Mouse (Mus musculus) embryo, embryonic 9.5 days (tissue): ENCODE results near the gene Sstr2.
"Not testable (repeated sequence)": the region's sequence is repeated elsewhere in the genome, so short reads cannot be mapped to it uniquely, and the experiment has no call there.

Experiments
- DNase-seq: peaks from one replicate; pipeline ENCODE4 v3.0.0-alpha.2; 2017; ENCODE audit errors: extremely low spot score

The Sstr2 gene

DNA sequence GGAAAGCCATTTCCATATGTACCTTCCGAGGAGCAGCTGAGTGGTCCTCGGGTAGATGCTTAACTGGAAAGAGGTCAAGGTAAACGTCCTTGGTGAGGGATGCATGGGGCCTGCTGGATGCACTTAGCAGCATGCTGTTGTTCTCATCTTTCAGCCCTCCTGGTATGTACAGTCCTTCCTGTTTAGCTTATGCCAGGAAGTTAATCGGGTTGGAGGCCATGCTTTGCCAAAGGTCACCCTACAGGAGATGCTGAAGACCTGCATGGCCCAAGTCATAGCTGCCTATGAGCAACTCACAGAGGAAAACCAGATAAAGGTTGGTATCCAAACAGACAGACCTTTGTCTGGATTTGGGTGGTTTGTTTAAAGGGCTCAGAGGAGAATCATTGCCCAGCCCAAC lies 38.1 kb downstream of the Sstr2 start:
- DNase-seq, result no peak

DNA sequence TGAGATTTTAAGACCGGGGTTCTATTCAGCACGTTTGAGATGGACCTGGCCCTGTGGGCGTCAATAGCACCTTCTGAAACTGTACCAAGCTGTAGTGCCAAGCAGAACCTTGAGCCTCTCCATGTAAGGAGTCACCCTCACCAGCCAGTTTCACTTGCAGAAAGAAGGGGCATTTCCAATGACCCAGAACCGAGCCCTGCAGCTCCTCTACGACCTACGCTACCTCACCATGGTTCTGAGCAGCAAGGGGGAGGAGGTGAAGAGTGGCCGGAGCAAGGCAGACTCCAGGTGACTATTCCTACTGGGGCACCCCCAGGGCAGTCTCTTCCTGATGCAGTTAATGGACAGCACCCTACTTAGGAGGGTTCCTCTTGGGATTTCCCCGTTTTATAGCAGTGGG lies 39.2 kb downstream of the Sstr2 start:
- no peak for DNase-seq

DNA sequence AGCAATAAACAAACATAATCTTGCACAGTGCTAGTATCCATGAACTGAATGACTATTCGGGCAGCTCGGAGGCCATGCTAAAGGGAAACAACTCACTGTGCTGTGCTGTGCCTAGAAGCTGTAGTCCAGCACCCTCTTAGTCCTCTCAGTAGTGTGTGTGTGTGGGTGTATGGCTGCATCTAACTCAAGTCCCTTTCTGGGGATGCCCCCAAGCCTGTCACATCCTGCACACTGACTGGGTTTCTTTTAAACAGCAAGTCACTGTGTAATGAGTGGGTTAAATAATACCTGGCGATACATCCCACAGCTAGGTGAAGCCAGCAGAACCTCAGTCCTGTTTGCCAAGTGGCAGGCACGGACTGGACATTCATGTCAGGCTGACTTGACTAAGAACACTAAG lies 39.6 kb downstream of the Sstr2 start:
- DNase-seq, result no peak

DNA sequence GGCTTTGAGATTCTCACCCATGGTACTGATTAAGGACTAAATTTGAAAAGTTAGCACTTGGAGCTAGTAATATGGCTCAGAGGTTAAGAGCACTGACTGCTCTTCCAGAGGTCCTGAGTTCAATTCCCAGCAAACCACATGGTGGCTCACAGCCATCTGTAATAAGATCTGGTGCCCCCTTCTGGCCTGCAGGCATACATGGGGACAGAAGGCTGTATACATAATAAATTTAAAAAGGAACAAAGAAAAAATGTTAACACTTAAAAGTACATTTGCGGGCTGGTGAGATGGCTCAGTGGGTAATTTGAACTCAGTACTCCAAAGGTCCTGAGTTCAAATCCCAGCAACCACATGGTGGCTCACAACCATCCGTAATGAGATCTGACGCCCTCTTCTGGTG lies 41.1 kb downstream of the Sstr2 start:
- DNase-seq, result not testable (repeated sequence)

DNA sequence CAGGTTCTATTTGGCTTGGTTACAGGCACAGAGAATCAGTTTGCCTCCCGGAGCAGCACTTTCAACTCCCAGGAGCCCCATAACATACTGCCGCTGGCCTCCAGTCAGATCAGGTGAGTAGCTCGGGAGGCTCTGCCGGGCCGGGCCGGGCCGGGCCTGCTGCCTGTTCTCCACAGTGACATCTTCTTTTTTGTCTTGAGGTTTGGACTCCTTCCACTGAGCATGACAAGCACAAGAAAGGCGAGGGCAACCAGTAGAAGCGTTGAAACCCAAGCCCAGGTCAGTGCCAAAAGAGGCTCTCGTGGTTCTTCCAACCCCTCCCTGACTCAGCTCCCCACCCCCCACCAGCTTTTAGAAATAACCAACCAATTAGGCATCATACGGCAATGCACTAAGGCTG lies 41.8 kb downstream of the Sstr2 start:
- no peak for DNase-seq

DNA sequence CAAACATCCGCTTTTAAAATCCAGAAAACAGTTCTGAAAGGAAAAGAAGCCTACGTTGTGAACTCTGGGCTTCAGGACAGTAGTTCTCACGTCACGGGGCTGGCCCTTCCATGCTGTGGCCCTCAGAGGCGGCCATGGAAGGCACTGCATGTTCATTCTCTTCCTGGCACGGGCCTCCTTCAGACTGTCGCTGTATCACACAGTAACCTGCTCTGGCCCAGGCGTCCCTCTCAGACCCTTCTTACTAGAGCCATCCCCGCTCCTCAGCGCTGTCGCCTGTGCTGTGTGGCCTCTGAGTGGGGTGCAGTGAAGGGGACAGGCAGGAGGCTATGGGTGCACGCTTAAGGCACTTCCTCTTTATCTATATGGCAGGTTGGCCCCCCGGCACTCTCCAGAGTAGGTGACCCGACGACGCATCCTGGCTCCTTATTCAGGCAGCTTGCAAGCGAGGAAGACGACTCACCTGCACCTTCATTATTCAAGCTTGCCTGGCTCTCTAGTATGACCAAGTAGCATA lies 42.8 kb downstream of the Sstr2 start:
- DNase-seq, result no peak

DNA sequence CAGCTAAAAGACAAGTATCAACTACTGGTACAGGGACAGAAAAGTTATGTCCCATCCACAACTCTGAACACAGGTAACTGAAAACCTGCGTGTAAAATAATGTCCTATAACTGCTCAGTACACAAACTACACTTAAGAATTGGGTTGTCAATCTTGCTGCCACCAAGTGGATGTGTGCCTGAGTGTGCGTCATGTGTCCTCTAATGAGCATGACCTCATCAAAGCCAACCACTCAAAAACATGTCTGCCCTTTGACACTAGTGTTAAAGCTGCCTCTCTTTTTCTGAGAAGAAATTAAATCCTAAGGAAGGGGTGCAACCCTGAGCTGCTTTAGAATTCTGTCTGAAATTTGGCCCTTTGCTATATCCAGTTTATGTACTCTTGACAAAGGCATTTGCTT lies 45.1 kb downstream of the Sstr2 start:
- no peak for DNase-seq

DNA sequence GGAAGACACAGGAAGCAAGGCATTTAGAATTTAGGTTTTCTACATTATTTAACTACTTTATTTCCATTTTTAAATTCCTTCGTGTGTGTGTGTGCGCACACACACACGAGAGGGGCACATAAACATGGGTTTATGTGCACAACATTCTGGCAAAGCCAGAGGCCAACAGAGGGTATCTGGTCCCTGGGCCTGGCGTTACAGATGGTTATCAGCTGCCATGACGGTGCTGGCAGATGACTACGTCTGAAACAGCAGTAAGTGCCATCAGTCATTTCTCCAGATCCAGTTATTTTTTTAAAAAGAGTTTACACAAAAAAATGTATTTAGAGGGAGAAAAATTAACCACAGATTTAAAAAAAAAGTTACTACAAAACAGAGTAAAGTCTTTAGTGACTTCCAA lies 47.1 kb downstream of the Sstr2 start:
- DNase-seq, result no peak

DNA sequence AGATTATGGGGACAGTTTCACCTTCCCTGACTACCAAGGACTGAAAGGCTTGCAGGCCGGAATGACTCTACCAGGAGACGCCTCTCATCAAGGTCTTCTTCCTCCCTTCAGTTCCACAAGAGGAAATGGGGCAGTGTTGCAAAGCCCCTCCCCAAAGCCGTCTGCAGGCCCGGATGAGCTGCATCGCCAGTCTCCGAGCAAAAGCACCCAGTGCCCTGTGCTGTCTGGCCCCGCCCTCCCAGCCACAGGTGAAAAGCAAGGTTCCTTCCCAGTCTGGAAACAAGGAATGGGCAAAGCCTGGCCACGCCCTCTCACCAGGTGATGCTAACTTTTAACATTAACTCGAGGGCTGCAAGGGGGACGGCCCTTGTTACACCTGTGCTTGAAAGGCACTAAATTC lies 47.5 kb downstream of the Sstr2 start:
- no peak for DNase-seq

DNA sequence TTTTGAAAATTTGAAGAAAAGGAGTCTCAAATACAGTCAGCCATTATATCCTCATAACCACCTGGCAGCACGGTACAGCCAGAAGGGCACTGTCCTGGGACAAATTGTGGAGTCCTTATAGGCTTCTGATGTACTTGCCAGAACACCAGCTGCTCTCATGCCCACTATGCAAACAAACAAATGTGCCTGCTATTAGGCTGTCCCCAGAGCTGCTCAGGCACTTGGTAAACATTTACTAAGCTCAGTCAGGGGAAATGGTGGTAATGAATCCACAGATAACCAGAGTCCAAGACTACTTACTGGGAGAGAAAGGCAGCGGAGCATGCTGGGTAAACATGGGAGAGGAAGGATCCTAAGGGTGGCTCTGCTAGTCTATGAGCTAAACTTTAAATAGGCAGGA lies 48.0 kb downstream of the Sstr2 start:
- DNase-seq, result no peak

DNA sequence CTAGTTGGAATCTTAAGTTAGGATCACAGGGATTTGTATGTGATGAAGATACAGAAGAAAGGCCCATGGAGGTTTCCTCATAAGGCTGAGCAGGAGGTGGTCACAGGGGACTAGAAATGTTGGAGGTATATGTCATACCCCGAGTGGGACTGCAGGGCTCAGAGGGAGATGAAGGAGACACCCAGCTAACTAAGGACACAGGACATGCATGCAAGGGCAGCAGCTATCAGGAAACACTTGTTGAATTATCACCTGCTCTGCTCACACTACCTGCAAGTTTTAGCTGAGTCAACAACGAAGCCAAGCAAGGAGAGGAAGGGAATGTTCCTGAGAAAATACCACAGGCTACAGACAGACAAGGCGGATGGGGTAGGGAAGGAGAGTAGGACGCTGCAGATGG lies 48.6 kb downstream of the Sstr2 start:
- DNase-seq, result no peak

DNA sequence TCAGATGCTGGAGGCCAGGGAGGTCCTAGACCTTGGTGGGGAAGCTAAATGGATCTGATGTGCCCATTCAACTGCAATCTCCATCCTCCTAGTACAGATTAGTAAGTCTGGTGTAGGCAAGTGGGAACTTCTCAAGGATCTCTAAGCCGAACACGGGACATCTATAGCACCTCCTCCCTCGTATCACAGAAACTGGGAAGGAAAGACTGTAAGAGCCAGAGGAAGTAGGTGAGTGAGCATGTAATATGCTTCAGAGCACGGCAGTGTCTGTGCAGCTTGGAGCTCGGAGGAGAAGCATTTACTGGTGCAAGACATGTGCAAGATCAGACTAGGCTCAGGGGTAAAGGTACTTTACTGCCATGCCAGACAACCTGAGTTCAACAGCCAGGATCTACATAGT lies 49.7 kb downstream of the Sstr2 start:
- no peak for DNase-seq

DNA sequence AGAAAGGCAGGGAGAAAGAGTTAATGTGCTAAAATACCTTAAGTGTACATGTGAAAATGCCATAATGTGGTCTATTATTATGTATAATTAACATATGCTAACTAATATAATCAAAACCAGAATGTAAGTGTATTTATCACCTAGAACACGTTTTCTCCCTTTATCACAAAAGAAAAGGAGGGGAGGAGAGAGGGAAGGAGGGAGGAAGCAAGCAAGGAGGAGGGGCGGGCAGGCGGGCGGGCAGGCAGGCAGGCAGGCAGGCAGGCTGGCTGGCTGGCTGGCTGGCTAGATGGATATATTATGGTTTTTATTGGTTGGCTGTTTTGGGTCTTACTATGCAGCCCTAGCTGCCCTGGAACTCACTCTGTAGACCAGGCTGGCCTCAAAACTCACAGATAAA lies 50.6 kb downstream of the Sstr2 start:
- no peak for DNase-seq

DNA sequence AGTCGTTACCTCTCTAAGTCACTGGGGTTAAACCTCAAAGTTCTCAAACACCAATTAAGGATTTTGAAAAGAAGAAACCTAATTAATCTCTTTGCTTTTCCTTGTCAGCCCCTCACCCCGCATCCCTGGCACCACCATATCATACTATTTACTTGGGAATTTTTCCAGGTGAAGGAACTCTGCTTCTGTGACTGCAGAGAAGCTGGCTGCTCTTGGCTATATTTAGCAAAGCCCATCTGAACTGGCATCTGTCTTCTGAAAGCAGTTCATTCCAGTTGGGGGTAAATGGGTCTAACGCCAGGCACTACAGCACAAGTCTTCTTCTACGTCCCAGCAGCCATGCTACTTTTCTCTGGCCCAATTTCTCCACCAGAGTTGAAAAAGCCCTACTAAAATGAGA lies 54.5 kb downstream of the Sstr2 start:
- no peak for DNase-seq

DNA sequence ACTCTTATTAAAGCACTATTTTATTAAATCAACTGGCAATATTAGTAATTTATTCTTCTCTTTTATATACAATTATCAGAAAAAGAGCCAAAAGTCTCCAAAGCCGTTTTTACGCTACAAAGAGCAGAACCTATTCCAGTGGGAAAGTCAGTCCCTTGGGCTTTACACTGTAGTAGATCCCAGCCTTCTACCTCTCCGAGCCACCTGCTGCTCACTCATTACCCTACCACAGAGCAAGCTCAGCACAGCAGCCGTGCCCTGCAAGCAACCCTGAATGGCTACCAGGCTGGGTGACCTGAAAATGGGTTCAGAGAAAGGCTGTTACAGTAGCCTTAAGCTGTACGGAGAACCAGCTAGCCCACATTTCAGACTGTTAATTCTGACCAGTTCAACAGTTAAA lies 55.5 kb downstream of the Sstr2 start:
- DNase-seq, result no peak
